Mouse (Mus musculus) thymus, postnatal 36 days (tissue): ENCODE results near the gene Ucp3.

Source experiments
- DNase-seq, 2 experiments: peaks; one replicate each; pipeline ENCODE4 v3.0.0; 2022; ENCODE audit warnings: mixed read lengths in 2 of 2

Ucp3 gene

DNA sequence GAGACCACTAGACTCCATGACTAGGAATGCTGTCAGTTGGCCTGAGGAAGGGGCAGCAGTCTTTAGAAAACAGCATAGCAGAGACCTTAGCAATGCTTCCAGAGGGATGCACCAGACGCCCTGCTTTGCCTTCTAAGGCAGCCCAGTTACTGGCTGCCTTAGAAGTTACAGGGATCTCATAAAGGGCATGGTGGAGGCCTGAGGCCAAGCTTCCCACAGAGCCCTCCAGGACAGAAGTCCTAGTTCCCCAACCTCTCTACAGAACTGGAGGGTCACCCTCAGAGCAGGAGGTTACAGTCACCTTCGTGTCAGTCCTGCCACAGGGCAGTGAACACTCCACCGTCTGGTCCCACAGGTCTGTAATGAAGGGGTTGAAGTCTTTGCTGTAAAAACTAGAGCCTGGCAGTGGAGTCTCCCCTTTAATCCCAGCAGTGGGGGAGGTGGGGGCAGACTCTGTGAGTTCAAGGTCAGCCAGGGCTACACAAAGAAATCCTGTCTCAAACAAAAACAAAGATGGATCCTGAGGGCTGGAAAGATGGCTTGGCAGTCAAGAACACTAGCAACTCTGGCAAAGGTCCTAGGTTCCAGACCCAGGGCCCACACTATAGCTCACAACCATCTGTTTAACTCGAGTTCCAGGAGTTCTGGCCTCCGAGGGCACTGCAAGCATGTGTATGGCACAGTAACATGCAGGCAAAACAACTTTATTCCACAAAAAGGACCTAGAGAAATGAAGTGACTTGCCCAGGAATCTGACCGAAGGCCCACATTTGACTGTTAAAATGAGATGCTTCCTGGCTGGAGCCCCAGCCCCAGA is 28.4 kb downstream of the Ucp3 start:
- peak; percentile 32 to 38 for DNase-seq

DNA sequence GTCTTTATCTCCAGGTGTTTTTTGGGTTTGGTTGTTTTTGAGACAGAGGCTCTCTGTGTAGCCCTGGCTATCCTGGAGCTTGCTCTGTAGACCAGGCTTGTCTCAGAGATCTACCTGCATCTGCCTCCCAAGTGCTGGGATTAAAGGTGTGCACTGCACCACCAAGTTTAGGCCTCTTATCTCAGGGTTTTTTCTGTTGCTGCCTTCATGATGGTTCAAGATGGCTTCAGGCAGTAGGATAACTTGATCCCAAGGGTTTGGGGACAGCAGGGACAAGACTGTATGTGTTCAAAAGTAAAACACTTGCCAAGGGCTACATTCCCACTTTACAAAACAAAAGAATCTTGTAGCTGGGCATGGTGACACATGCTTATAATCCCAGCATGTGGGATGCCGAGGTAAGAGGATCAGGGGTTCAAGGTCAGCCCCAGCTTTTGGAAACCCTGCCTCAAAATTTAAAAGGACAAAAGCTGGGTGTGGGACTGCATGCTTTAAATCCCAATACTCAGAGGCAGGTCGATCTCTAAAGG is 29.1 kb downstream of the Ucp3 start:
- DNase-seq = no peak

- no peak for DNase-seq
These were observed 29.7 kb downstream of the Ucp3 start for GRCm38 (mm10) chr7:100502374-100502922.

DNA sequence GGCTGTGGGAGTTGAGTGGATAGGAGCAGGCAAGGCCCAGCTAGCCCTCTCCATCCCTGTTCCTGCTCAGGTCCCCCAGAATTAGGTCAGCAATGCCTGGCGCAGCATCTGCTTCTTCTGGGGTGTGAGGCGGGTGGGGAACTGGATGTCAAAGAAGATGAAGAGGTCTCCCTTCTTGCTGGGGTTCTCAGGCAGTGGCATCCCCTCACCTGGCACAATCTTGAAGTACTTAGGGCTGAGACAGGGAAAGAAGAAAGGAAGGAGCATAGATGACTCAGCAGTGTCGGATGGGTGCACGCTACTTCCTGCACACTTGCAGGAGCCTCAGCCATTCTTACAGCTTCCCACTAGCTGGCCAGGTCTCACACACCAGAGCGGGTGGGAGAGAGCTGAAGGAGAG is 30.3 kb downstream of the Ucp3 start:
- peak; percentile 29 to 45 for DNase-seq

DNA sequence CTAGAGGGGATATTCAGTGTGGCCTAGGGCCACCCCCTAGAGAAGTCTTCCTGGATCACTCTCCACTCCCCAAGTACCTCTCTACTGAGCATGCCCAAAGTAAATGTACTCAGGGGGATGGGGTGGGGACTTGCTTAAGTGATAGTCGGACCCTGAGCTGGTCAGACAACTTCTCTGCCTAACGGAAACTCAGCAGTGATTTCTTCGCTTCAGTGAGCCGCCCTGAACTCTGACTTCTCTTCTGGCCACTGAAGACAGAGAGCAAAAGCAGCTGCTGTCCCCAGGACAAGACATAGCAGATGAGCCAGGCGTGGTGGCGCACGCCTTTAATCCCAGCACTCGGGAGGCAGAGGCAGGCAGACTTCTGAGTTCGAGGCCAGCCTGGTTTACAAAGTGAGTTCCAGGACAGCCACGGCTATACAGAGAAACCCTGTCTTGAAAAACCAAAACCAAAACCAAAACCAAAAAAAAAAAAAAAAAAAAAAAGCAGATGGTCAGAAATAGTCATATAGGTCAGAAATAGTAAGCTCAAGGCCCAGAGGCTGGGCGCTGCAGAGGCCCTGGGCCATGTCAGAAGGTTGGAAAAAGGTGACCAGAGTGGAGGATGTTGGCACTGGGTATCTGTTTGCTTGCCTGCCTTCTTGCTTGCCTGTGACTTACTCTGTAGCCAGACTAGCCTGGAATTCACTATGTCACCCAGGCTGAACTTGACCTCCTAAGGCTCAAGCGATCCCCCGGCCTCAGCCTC is 32.1 kb downstream of the Ucp3 start:
- no peak for DNase-seq

DNA sequence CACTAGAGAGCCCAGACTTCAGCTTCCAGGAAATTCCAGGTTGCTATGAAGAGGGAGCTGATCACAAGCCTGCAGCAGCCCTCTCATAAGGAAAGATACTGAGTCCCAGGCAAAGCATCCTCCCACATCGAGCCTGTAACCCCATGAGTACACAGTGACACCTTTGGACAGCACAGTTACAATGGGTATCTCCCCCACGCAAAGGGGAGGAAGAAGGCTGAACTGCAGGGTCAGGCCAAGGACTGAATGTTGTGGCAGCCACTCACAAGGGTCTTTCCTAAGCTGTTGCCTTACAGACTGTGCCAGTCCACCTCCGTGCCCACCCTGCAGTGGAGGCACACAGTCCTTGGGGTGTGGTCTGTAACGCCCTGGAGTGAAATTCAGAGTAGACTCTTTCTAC is 33.7 kb downstream of the Ucp3 start:
- DNase-seq = no peak

DNA sequence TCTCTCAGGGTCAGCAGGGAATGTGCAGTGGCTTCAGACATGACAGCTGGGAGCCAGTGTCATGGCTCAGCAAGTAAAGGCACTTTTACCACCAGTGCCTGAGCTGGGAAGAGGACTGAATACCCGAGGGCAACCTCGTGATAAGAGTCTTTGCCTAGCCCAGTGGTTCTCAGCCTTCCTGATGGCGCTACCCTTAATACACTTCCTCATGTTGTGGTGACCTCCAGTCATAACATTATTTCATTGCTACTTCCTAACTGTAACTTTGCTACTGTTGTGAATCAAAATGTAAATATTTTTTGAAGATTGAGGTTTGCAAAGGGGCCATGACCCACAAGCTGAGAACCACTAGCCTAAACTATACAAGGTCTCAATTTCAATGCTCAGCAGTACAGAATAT is 35.9 kb downstream of the Ucp3 start:
- no peak for DNase-seq

- DNase-seq = no peak
These were observed 38.8 kb downstream of the Ucp3 start for GRCm38 (mm10) chr7:100511602-100512001.

DNA sequence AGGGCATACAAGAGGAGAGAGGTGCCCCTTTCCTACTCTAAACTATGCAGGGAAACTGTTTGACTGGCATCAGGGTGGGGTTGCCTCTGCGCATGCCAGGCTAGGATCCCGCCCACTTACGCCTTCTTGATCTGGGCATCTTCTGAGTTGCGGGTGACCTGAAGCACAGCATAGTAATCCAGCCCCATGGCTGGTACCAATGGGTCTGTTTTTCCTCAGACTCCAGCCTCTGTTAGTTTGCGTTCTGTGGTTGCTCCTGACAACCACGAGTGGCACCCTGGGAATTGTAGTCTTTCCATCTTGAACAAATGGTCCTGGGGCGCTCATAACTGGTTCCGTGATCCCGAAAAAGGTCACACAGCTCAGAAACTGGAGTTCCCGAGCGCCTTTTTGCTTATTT is 41.8 kb downstream of the Ucp3 start, which contains the start of gene Dnajb13:
TSS of gene Dnajb13 (minus strand) at position 388 of the 400 bp plus-strand sequence.
- no peak for DNase-seq

GRCm38 (mm10) chr7:100520204-100520603 is 47.4 kb downstream of the Ucp3 start:
- no peak for DNase-seq

GRCm38 (mm10) chr7:100520663-100521285 is 48.0 kb downstream of the Ucp3 start:
- DNase-seq = peak; percentile 65 to 73

DNA sequence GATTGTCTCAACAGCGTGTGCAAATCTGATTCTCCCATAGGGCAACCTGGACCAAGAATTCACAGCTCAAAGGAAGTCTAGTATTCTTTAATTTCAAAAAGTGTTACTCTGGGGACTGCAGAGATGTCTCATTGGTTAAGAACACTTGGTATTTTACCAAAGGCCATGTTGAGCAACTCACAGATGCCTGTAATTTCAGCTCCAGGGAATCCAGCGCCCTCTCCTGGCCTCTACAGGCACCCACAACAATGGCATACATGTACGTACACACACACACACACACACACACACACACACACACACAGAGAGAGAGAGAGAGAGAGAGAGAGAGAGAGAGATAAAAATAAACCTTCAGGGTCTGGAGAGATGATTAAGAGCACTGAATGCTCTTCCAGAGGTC is 49.4 kb downstream of the Ucp3 start:
- DNase-seq = no peak

DNA sequence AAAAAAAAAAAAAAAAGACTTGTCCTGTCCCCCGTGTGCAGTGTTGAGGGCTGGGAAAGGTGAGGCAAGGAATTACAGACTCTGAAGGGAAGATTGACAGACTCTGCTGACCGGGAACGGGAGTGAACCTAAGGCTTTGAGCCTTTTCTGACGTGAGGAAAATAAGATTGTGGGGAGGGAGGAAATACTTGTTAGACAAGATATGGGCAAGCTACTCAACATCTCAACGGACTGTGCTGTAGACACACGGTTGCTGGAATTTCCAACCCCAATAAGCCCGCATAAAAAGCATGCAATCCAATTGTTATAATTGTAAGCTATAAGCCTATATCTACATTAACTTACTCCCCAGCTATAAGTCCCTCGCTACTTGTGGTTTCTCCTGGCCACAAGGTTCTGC is 51.9 kb downstream of the Ucp3 start:
- no peak for DNase-seq

GRCm38 (mm10) chr7:100530766-100531165 is 58.0 kb downstream of the Ucp3 start:
- DNase-seq = no peak

DNA sequence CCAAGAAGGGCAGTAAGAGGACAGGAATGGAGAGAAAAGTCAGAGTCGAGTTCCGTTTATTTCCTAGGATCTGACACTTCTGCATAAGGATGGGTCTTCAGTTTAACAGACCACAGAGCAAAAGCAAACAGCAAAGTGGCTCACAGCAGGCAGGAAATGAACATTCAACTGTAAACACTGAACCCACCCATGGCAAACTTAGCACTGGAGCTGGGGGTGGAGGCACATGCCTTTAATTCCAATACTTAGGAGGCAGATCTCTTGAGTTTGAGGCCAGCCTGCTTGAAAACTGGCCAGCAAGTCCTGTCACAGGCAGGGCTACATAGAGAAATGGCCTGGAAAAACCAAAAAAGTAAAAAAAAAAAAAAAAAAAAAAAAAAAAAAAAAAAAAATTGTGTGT is 60.7 kb downstream of the Ucp3 start:
- DNase-seq = no peak

DNA sequence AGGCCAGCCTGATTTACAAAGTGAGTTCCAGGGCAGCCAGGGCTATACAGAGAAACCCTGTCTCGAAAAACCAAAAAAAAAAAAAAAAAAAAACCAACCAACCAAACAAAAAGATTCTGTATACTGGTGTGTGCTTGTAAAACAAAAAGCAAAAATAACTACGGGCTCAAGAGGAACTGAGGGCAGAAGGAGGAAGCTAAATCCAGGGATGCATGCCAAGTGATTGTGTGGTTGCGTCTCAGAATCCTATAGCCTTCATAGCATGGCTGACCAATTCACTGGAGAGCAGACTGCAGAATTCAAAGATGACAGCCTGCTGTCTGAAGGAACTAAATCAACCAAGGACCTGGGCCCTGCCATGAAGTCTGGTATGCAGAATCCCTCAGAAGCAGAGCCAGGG is 61.4 kb downstream of the Ucp3 start:
- DNase-seq = no peak

DNA sequence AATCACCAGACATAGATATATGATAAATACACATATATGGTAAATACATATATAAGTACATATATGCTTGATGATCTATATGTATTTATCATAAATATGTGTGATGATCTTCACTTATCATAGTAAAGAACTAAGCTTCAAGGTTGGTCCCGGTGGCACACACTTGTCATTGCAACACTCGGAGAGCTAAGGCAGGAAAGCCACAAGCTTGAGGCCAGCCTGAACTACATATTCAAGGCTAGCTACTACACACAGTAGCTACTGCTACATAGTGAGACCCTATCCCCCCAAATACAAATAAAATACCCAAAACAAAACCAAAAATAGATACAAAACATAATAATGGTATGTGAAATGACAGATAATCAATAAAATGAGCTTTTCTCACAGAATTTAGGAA is 63.0 kb downstream of the Ucp3 start:
- DNase-seq = no peak
